Mouse (Mus musculus) activated CD4-positive, CD25-positive, alpha-beta regulatory T cell, adult 4 months (primary cell): ENCODE measurements around the gene Gm3298. TPM values are rescaled to one million over a fixed set of nuclear protein-coding genes. Genes with fewer than 3 reads are reported as not detected.
"Not testable (repeated sequence)": the region's sequence is repeated elsewhere in the genome, so short reads cannot be mapped to it uniquely, and the experiment has no call there.

Experiments used
- ATAC-seq: one replicate; pipeline ENCODE4 v1.8.0; 2017
- polyA plus RNA-seq, 2 experiments: library from polyadenylated mRNA; unstranded; fragments of 100-300 nt; shearing (Covaris generic); gene quantifications; one replicate each; pipeline ENCODE4 v1.2.1; 2017

Gene Gm3298
- not detected for polyA plus RNA-seq

- ATAC-seq, result not testable (repeated sequence)
Measured at GRCm38 (mm10) chr14:5015591-5015990, at the start of gene Gm3298. Gm3298 (plus strand) TSS chr14:5015891.

- not testable (repeated sequence) for ATAC-seq
Measured at GRCm38 (mm10) chr14:4983635-4984034, 32.1 kb upstream of the Gm3298 start, which contains the start of gene Gm8297. Gm8297 (plus strand) TSS chr14:4983935.

GRCm38 (mm10) chr14:5050329-5050728, 34.6 kb downstream of the Gm3298 start, which contains the start of gene 4930555G01Rik:
4930555G01Rik (plus strand) TSS chr14:5050629.
- not testable (repeated sequence) for ATAC-seq

Other genes starting within 250 kb of the Gm3298 start
- not detected for gene Gm9602, start 239.6 kb upstream of the Gm3298 start, polyA plus RNA-seq
- gene Gm3269, start 177.8 kb upstream of the Gm3298 start, polyA plus RNA-seq, result not detected
- under 1 TPM in 1 of 2 experiments, not detected in 1; 0.90 TPM for gene Gm3264, start 160.3 kb upstream of the Gm3298 start, polyA plus RNA-seq
- gene Gm3278, start 123.5 kb upstream of the Gm3298 start, polyA plus RNA-seq, result not detected
- gene Gm8297, start 32.0 kb upstream of the Gm3298 start, polyA plus RNA-seq, result under 1 TPM in 1 of 2 experiments, not detected in 1; 0.31 TPM
- not detected for gene 4930555G01Rik, start 34.7 kb downstream of the Gm3298 start, polyA plus RNA-seq
- 1 to 10 TPM; 4.0 to 5.6 TPM for gene Gm8281, start 55.1 kb downstream of the Gm3298 start, polyA plus RNA-seq
- gene Gm8279, start 115.6 kb downstream of the Gm3298 start, polyA plus RNA-seq, result not detected
- gene Gm3317, start 148.6 kb downstream of the Gm3298 start, polyA plus RNA-seq, result not detected
- gene Gm8271, start 169.9 kb downstream of the Gm3298 start, polyA plus RNA-seq, result not detected
- not detected for gene Gm3526, start 244.7 kb downstream of the Gm3298 start, polyA plus RNA-seq